Mouse (Mus musculus): ENCODE measurements at regions not wholly inside any gene's neighbourhood (a gene's known extent, or its start where the extent isn't known, plus 50 kb on each side); places are given as distances from the start of the nearest gene placed in this dataset.

GRCm38 (mm10) chr17:63575316-63576007, 75.6 kb upstream of the Fbxl17 start:
- DNase-seq (ENCODE audit: low spot score in 2 of 2): no peak

GRCm38 (mm10) chr17:63582870-63583269, 83.1 kb upstream of the Fbxl17 start:
- DNase-seq (ENCODE audit: low spot score in 2 of 2): no peak

GRCm38 (mm10) chr17:63607021-63607751, 107.4 kb upstream of the Fbxl17 start:
- DNase-seq (ENCODE audit: low spot score in 2 of 2): no peak

GRCm38 (mm10) chr17:63622726-63623125, 122.9 kb upstream of the Fbxl17 start:
- DNase-seq (ENCODE audit: low spot score in 2 of 2): no peak

GRCm38 (mm10) chr17:63637598-63637997, 137.8 kb upstream of the Fbxl17 start:
- DNase-seq (ENCODE audit: low spot score in 2 of 2): no peak

DNA sequence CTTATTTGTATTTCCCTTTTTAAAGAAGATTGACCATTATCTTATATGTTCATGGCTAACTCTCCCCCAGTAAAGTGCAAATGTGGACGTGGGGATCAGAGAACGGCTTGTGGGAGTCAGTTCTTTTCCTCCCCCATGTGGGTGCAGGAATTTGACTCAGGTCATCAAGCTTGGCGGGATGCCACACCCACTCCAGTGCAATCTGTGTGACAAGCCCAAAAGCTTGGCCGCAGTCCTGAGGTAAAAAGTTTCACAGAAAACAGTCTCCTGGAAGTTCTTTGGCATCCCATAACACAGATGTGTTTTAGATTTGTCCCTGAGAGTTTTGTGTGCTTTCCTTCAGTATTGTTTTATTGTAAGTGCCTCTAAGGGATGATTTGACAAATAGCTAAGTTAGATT, 144.6 kb upstream of the Fbxl17 start:
- no peak for DNase-seq (ENCODE audit: low spot score in 2 of 2)

DNA sequence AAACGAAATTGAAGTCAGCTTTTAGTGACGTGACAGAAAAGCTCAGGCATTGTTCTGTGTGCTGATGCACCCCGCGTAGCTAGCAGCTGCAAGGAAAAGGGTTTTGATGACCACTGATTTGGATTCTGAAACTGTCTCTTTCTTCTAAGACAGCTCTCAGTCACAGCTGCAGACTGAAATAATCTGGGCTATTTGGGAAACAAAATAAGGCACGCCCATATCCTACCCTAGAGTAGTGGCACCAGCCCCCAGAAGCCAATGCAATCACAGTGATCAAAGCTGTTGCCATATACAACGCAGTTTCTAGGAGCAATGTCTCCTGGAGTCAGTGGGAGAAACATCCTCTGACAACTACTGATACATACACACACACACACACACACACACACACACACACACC, 157.9 kb upstream of the Fbxl17 start:
- no peak for DNase-seq (ENCODE audit: low spot score in 2 of 2)

GRCm38 (mm10) chr17:63660841-63661481, 161.1 kb upstream of the Fbxl17 start:
- DNase-seq (ENCODE audit: low spot score in 2 of 2): no peak

- no peak for DNase-seq (ENCODE audit: low spot score in 2 of 2)
These were observed 161.8 kb upstream of the Fbxl17 start for GRCm38 (mm10) chr17:63661584-63661983.

DNA sequence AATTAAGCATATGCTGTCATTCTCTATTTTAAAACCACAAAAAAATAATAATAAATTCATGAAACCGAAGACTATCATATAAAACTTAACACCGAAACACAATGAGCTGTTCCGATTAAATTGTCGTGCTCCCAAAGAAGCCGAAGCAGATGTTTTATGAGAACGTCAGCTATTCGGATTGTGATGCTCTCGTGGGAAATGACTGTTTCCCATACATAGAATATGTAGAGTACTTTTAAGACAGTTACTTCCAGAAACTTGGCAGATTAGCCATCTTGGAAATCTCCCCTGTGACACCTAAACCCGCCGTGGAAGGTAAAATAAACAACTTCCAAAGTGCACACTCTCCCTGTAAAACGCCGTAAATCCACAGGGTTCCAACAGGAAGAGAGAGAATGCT, 162.4 kb upstream of the Fbxl17 start:
- DNase-seq (ENCODE audit: low spot score in 2 of 2): no peak

DNA sequence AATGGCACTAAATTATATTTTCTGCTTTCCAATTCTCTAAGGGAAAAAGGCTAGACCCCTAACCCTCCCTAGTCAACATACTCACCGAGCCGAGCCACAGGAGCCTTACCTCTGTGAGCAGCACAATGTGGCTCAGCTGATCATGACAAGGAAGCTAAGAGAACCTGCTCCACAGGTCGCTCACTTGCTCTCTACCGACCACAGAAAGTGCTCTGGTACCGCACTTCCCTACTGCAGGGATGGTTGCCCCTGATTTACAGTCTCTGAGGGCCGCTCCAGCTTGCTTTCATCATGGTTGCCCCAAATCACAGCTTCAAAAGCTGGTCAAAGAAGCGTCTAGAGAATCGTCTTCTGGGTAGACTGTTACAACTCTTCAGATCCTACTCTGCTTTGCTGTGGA, 177.0 kb upstream of the Fbxl17 start:
- no peak for DNase-seq (ENCODE audit: low spot score in 2 of 2)

GRCm38 (mm10) chr17:63677996-63678657, 178.3 kb upstream of the Fbxl17 start:
- no peak for DNase-seq (ENCODE audit: low spot score in 2 of 2)

DNA sequence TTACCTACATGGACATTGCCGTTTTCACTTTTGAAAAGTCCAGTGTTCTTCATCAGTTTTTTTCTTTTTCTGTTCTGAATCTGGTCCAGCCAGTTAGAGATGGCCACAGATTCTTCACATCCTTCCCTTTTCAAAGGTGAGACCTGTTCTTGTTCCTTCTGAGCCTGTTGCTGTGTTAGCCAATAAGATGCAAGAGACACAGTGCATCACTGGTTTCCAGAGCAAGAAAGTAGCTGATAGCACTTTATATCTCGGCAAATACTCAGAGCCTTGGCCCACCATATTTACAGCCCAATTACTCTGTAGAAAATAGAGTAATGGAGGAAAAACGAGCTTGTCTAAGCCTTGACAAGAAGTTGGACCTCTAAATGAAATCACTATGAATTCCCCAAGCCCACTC, 180.7 kb upstream of the Fbxl17 start:
- DNase-seq (ENCODE audit: low spot score in 2 of 2): no peak

DNA sequence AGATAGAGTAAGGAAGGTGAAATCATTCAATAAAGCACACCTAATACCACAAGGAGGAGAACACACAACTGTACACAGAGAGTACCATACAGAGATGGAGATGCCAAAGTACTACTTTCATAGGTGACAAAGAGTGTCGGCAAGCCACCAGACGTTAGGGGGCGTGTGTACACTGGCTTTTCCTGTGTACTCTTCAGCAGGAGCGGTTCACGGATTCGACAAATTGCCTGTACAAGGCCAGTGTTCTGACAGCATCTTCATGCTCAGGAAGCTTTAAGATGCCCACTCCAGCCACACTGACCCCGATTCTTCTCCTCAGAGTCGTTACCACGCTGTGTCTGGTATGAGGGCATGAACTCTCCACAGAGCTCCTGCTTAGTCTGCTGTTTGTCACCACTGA, 179.5 kb upstream of the Fer start:
- DNase-seq (ENCODE audit: low spot score in 2 of 2): no peak

- DNase-seq (ENCODE audit: low spot score in 2 of 2): no peak
These were observed 178.8 kb upstream of the Fer start for GRCm38 (mm10) chr17:63684026-63684425.

DNA sequence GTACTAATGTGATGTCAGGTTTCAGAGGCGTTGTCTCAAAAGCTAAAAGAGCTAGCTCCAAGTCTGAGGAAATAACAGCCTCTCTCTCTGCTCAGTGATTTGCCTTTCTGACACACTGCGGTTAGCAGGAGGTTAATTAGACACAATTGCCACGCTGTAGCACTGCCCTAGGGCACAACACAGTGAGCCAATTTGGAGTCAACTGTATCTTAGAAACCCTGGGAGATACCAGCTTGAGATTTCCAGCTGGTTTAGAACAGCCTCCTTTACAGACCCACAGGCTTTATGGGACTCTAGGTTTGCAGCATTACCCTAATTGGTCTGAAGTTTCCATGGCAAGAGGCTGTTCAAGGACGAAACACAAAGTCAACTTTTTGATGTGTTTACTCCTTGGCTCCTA, 176.9 kb upstream of the Fer start:
- DNase-seq (ENCODE audit: low spot score in 2 of 2): no peak

DNA sequence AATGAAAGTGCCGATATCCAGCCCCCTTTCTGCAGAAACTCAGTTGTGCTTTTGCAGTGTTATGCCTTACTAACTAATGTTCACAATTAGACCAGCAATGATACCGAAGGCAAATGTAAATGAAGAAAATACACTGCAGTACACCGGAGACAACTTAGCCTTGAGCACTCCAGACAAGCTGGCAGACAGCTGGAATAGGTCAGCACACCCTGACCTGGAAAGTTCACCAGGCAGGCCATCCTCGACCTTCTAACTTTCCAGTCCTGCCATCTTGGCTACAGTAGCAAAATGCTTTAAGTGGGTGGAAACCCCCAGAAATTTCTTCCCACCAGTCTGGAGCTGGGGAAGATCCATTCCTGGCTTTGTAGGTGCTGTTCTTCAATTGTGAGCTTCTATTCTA, 176.5 kb upstream of the Fer start:
- DNase-seq (ENCODE audit: low spot score in 2 of 2): no peak

- DNase-seq (ENCODE audit: low spot score in 2 of 2): no peak
These were observed 173.6 kb upstream of the Fer start for GRCm38 (mm10) chr17:63689291-63689690.

GRCm38 (mm10) chr17:63690829-63691689, 171.8 kb upstream of the Fer start:
- no peak for DNase-seq (ENCODE audit: low spot score in 2 of 2)

- DNase-seq (ENCODE audit: low spot score in 2 of 2): no peak
These were observed 171.2 kb upstream of the Fer start for GRCm38 (mm10) chr17:63691690-63691968.

DNA sequence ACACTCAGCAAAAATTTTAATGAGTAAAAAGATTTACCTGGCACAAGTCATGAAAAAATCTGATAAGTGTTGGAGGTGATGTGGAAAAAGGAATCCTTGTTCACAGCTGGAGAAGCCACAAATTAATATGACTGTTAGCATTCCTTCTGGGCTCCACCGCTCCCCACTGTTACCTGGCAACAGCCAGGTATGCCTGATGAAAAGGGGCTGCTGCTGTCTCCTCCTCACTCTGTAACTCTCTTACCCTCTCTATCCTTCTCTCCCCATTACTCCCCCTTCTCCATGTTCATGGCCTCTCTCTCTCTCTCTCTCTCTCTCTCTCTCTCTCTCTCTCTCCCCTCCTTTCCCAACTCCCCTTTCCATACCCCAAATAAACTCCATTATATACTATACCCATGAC, 169.6 kb upstream of the Fer start:
- no peak for DNase-seq (ENCODE audit: low spot score in 2 of 2)

DNA sequence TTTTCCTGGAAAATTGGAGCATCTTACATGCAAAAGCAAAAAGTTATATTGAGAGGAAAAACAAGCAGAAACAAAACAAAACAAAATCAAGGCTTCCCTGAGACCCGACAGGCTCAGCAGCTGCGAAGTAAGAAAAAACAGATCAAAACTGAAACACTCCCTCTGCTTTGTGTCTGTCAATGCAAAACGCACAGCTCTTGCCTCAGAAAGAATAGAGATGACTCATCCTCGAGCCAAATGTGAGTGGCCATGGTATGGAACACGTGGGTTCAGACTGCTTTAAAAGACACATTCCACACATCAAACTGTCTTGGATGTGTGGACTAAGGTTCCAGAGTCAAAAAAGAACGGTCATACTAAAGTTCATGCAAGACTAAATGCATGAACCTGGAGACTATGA, 163.3 kb upstream of the Fer start:
- no peak for DNase-seq (ENCODE audit: low spot score in 2 of 2)
